Mouse (Mus musculus) heart, embryonic 15.5 days (tissue): ENCODE results near the gene Kcnj8. TPM values are rescaled to one million over a fixed set of nuclear protein-coding genes. Genes with fewer than 3 reads are reported as not detected.
A peak's percentile ranks its signal among the peaks of the same experiment; 100 is the strongest.

ENCODE experiments used
- ATAC-seq: fragments of 200-750 bp; cut with Nextera tagmentation; replicated peaks from 2 replicates; pipeline ENCODE4 v1.8.0; 2017; ENCODE audit warnings: low read depth, moderate TSS enrichment; ENCODE audit not compliant: insufficient number of reproducible peaks, insufficient read depth, low FRiP score
- H3K27ac ChIP-seq: fragments of 300-500 bp; sonication (generic); 2 replicates; pipeline ENCODE4 v1.5.1; 2015; ENCODE audit warnings: mild to moderate bottlenecking, inconsistent platforms
- H3K27me3 ChIP-seq: fragments of 300-500 bp; sonication (generic); 2 replicates; pipeline ENCODE4 v1.6.1; 2015; ENCODE audit warnings: inconsistent platforms
- H3K36me3 ChIP-seq: fragments of 300-500 bp; sonication (generic); 2 replicates; pipeline ENCODE4 v1.6.1; 2015; ENCODE audit warnings: mild to moderate bottlenecking, inconsistent platforms
- H3K4me1 ChIP-seq: fragments of 300-500 bp; sonication (generic); replicated peaks from 2 replicates; pipeline ENCODE4 v1.6.1; 2015; ENCODE audit warnings: inconsistent platforms
- H3K4me2 ChIP-seq: fragments of 300-500 bp; sonication (generic); 2 replicates; pipeline ENCODE4 v1.6.1; 2015; ENCODE audit warnings: inconsistent platforms, mild to moderate bottlenecking, moderate library complexity
- H3K4me3 ChIP-seq: fragments of 300-500 bp; sonication (generic); 2 replicates; pipeline ENCODE4 v1.5.1; 2015; ENCODE audit warnings: mild to moderate bottlenecking, inconsistent platforms
- H3K9ac ChIP-seq: fragments of 300-500 bp; sonication (generic); 2 replicates; pipeline ENCODE4 v1.6.1; 2015; ENCODE audit warnings: mild to moderate bottlenecking, inconsistent platforms
- H3K9me3 ChIP-seq: fragments of 300-500 bp; sonication (generic); replicated peaks from 2 replicates; pipeline ENCODE4 v1.6.1; 2016; ENCODE audit warnings: inconsistent platforms
- WGBS: fragments of 180-500 bp; shearing (Covaris S2); methylation state at CpG from one replicate; pipeline ENCODE4 v1.1.7; 2015; ENCODE audit warnings: mixed read lengths; 5-methylcytosine and 5-hydroxymethylcytosine counted together
- polyA plus RNA-seq: library from polyadenylated mRNA; unstranded; fragments of >200 nt; fragmentation: Nextera tagmentation; extraction: Ambion mirVana; gene quantifications from 2 replicates; pipeline ENCODE4 v1.2.1, GENCODE M21; 2015

The Kcnj8 gene
- polyA plus RNA-seq, 1 experiment from 2014 or later = 16.1 TPM

DNA sequence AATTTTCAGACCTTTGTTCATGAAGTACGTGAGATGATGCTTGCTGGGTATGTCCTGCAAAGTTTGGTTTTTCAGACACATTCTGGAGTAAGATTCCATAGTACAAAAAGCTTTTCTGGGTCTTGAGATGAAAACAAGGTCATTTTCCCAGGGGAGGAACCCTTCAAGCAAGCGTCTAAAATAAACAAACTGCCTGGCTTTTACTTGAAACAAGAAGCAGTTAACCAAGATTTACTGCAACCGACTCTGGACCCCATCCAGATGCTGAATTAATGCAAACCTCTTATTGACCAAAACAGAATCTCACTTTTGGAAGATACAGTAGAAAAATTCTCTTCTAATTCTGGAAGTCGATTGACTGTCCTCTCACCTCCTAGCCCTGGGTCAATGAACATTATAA, 20.5 kb downstream of the Kcnj8 start:
- H3K27me3 ChIP-seq = no peaks in the 10 kb centered on the region
- no peak overlapping the region for H3K9ac ChIP-seq
- no peak overlapping the region for H3K4me3 ChIP-seq
- no peak overlapping the region for H3K27ac ChIP-seq
- H3K4me1 ChIP-seq = 0 out of 2 replicates have a peak, but pooled peaks cover 7% of the 10 kb centered on the region
- 55% methylated on average over 4 of the region's 4 CpGs for WGBS
- no peaks in the 10 kb centered on the region for H3K36me3 ChIP-seq
- no peak for ATAC-seq
- no peak overlapping the region for H3K4me2 ChIP-seq
- H3K9me3 ChIP-seq = no peaks in the 10 kb centered on the region

DNA sequence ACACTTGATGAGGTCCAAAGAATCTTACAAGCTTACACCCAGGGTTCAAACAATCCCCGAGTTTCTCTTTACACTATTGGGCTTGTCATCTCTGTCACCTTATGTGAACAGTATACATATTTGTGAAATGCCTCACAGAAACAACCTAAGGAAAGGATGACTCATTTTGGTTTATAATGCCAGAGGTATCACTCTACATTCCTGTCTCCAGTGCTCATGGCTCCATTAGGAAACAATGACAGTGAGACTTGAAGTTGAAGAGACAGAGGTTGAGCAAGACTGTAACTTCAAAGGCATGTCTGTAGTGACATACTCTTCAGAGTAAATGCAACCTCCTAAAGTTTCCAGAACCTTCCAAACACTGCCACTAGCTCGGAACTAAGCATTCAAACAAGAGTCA, 23.0 kb downstream of the Kcnj8 start:
- Histone ChIP-seq H3K4me3 (no peak overlapping the region), H3K27me3 (no peaks in the 10 kb centered on the region), H3K4me2 (no peak overlapping the region), H3K27ac (no peak overlapping the region), H3K4me1 (peaks cover 12% of the 10 kb centered on the region), H3K9me3 (no peaks in the 10 kb centered on the region), H3K36me3 (no peaks in the 10 kb centered on the region), H3K9ac (no peak overlapping the region)
- no peak for ATAC-seq
- 70% methylated on average over 2 of the region's 2 CpGs for WGBS

DNA sequence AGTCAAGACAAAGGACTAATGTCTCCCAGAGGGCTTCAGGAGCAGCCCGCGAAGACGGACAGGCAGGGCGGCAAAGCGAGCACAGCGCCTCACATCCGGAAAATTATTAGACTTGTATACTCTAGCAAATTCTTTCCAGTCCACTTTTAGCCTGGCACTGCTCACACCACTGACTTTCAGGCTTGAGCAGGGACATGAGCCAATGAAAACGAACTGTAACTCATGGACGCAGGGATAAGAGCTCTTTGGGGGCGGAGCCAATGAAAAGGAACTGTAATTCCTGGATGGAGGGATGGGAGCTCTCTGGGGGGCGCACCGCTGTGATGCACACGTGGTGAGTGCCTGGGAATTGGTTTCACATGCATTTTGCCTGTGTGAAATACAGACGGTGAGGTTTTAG, 26.3 kb downstream of the Kcnj8 start:
- no peak overlapping the region for H3K4me3 ChIP-seq
- peak; percentile 74 for ATAC-seq

DNA sequence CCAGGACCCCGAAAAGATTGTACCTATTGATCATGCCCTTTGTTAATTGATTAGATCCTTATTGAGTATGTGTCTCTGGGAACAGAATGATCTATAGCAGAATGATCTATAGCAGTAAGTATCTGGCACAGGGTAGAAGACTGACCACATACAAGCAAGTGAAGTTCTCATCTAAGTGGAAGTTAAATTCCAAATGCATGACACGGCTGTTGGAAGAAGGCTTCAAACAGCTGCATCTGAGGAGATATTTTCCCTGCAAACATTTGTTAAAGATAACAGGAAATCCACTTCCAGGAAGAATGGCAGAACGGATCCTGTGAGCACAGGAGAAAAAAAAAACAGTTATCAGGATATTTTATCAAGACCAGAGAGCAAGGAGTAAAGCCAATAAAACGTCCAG, 27.8 kb downstream of the Kcnj8 start:
- Histone ChIP-seq H3K9ac (no peak overlapping the region), H3K27me3 (no peaks in the 10 kb centered on the region), H3K9me3 (no peaks in the 10 kb centered on the region), H3K4me3 (no peak overlapping the region), H3K4me2 (no peak overlapping the region), H3K36me3 (no peaks in the 10 kb centered on the region), H3K27ac (no peak overlapping the region), H3K4me1 (peaks cover 6% of the 10 kb centered on the region)
- WGBS = 58% methylated on average over 4 of the region's 4 CpGs
- ATAC-seq = no peak

More for the DNA sequence above, 26.3 kb downstream of the Kcnj8 start:
- Histone ChIP-seq H3K27ac (peak overlapping the region; percentile 24), H3K4me2 (peak overlapping the region; percentile 34), H3K9ac (no peak overlapping the region), H3K4me1 (peaks cover 6% of the 10 kb centered on the region), H3K9me3 (no peaks in the 10 kb centered on the region), H3K36me3 (no peaks in the 10 kb centered on the region), H3K27me3 (no peaks in the 10 kb centered on the region)
- WGBS = 44% methylated on average over 14 of the region's 14 CpGs

DNA sequence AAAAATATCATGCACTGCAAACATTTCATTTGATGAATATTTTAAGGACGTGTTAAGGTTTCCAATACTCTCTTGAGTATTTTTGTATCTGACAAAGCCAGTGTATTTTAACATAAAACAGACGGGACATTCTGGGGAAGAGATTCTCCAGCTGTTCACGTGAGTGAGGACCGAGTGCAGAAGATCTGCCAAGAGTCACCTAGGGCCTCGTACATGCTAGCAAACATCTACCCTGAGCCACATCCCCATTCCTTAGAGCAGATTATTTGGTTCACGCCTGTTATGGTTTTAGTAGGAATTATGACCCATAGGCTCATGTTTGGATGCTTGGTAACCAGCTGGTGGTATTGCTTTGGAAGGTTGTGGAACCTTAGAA, 28.6 kb downstream of the Kcnj8 start:
- Histone ChIP-seq H3K36me3 (no peaks in the 10 kb centered on the region), H3K9me3 (no peaks in the 10 kb centered on the region), H3K4me1 (peaks cover 6% of the 10 kb centered on the region), H3K4me2 (no peak overlapping the region), H3K4me3 (no peak overlapping the region), H3K27me3 (no peaks in the 10 kb centered on the region), H3K27ac (no peak overlapping the region), H3K9ac (no peak overlapping the region)
- WGBS = 67% methylated on average over 6 of the region's 6 CpGs
- ATAC-seq = no peak

DNA sequence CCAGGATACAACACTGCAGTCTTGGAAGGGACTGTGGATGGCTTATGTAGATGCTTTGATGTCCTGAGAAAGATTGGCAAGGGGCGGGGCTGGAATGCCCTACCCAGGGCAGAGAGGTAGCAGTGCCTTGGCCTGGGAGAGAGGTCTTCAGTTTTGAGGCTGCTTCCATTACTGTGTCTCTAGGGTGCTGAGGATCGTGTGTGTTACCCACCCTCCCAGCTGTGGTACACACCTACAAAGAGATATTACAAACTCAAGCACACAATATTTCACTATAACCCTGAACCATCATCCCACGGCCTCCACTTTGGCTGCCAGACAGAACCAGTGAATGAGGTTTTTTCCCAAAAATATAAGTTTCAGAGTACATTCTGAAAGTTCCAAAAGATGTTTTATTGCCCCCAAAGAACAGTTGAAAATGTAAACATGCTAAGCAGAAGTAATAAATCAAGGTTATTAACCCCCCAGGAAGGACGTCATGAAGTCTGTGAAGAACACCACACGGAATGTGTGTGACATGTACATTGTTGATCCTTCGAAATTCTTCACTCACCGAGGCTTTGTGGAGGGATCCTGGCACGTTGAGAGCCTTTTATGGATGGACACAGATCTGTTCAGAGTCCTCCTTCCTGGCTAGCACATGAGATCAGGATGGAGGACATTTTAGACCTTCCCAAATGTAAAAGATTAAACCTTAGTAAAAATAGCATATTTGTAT, 29.2 kb downstream of the Kcnj8 start:
- WGBS = 69% methylated on average over 8 of the region's 8 CpGs
- H3K27ac ChIP-seq = no peak overlapping the region

DNA sequence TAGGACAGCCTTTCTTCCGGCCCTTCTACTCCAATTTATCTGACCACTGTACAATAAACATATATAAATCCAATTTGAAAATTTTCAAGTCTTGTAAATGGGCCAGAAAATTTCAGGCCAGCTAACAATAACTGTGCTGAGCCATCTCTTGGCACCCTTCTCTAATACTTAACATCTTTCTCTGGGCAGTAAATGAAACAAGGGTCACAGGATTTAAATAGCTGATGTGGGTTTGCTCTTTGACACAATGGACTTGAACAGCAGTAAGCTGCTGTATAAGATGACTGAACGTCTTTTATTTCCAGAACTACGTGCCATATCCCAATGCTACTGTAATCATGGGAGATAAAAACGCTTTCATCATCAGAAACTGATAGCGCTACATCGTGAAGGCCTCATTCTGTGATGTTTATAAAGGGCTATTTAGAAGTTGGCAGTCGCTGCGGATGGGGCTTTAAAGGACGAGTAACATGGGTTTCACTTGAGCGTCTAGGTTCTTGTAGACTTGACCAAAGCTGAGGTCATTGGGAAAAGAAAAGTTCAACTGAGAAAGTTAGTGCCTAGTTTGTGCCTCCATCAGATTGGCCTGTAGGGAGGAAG, 30.8 kb downstream of the Kcnj8 start:
- Histone ChIP-seq H3K9ac (no peak overlapping the region), H3K9me3 (no peaks in the 10 kb centered on the region), H3K4me3 (no peak overlapping the region), H3K4me2 (no peak overlapping the region), H3K27me3 (no peaks in the 10 kb centered on the region), H3K36me3 (no peaks in the 10 kb centered on the region), H3K4me1 (peaks cover 6% of the 10 kb centered on the region), H3K27ac (no peak overlapping the region)
- ATAC-seq = no peak
- WGBS = 62% methylated on average over 10 of the region's 10 CpGs

More for the DNA sequence above, 29.2 kb downstream of the Kcnj8 start:
- Histone ChIP-seq H3K4me1 (peaks cover 6% of the 10 kb centered on the region), H3K36me3 (no peaks in the 10 kb centered on the region), H3K9me3 (no peaks in the 10 kb centered on the region), H3K4me2 (no peak overlapping the region), H3K9ac (no peak overlapping the region), H3K27me3 (no peaks in the 10 kb centered on the region), H3K4me3 (no peak overlapping the region)
- no peak for ATAC-seq

DNA sequence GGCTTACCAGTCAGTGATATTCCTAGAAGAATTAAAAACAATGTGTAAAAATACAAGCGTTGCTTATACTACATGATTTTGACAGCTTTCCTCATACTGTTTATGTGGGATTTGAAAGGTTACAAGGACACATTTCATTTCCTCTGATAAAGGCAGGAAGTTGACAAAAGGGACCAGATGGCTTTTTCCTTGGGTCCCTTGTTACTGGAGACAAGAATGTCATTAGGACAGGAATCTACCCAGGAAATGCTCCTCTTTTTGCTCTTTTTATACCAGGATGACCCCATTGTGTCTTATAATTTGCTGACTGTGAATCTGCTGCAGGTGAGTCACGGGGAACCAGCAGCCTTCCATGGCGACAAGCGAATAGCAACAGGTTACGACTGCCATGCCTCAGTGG, 31.3 kb downstream of the Kcnj8 start:
- WGBS = 71% methylated on average over 5 of the region's 5 CpGs
- peaks cover 4% of the 10 kb centered on the region for H3K4me1 ChIP-seq

DNA sequence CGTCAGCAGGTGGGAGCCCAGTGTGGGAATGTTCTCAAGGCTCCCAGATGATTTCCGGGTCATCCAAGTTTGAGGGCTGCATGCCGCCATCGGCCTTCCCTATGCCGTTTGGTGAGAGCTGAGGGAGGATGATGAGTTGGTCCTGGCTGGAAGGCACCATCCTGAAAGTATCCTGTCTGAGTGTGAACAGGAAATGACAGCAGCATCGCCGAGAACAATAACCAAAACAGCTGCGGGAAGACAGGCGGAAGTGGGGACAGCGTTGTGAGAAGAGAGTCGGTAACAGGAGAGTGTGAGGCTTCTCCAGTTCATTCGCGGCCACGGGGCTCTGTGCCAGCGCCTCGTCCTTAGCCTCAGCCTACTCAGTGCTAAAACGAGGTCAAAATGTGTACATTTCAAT, 32.9 kb downstream of the Kcnj8 start:
- Histone ChIP-seq H3K4me2 (no peak overlapping the region), H3K4me1 (no peaks in the 10 kb centered on the region; the same call in 1 of the 2 replicates), H3K27me3 (no peaks in the 10 kb centered on the region), H3K9me3 (no peaks in the 10 kb centered on the region), H3K27ac (peak overlapping the region; percentile 37), H3K9ac (no peak overlapping the region), H3K4me3 (no peak overlapping the region), H3K36me3 (no peaks in the 10 kb centered on the region)
- WGBS = 50% methylated on average over 17 of the region's 17 CpGs
- peak; percentile 18; the same call in 1 of the 2 replicates for ATAC-seq

More for the DNA sequence above, 31.3 kb downstream of the Kcnj8 start:
- Histone ChIP-seq H3K9ac (no peak overlapping the region), H3K4me2 (no peak overlapping the region), H3K27me3 (no peaks in the 10 kb centered on the region), H3K27ac (peak overlapping the region; percentile 17; the same call in 1 of the 2 replicates), H3K36me3 (no peaks in the 10 kb centered on the region), H3K9me3 (no peaks in the 10 kb centered on the region), H3K4me3 (no peak overlapping the region)
- ATAC-seq = no peak

DNA sequence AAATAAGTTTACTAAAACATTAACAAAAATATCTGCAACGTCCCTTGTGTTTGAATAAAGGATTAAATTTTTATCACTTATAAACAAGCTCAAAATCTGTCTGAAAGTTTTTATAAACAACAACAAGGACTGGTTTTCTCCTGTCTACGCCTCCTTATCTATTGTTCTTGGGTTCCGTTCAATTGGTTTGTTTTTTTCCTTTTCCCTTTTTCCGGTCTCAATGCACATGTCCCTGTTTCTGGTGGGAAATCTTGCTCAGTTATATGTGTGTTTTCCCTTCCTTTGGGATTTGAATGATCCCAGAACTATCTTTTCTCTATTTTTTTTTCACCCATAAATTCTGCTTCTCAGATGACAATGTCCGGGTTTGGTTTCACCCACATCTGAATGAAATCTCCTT, 38.0 kb downstream of the Kcnj8 start:
- Histone ChIP-seq H3K4me3 (no peak overlapping the region), H3K4me2 (no peak overlapping the region), H3K9me3 (no peaks in the 10 kb centered on the region), H3K36me3 (no peaks in the 10 kb centered on the region), H3K9ac (no peak overlapping the region), H3K27me3 (no peaks in the 10 kb centered on the region), H3K27ac (peak overlapping the region; percentile 1; the same call in 1 of the 2 replicates), H3K4me1 (peaks cover 2% of the 10 kb centered on the region)
- WGBS = 62% methylated on average over 5 of the region's 5 CpGs
- ATAC-seq = no peak

DNA sequence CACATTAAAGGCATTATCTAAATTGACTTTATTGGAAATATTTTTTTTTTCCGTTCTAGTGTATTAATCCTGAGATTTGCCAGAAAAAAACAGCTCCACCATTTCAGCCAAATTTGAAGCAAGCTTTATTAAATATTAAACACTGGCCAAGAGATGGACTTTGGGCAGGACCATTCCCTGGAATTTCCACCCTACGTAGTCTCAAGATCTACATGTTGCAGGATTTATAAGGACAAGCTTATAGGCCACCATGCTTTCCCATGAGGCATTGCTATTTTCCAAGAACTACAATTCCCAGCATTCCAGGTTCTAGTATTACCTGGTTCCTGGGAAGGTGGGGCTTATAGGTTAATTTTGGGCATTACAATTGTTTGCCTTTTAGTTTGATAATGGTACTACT, 38.7 kb downstream of the Kcnj8 start:
- Histone ChIP-seq H3K9ac (no peak overlapping the region), H3K4me1 (peaks cover 2% of the 10 kb centered on the region), H3K27me3 (no peaks in the 10 kb centered on the region), H3K9me3 (no peaks in the 10 kb centered on the region), H3K4me2 (no peak overlapping the region), H3K36me3 (no peaks in the 10 kb centered on the region), H3K4me3 (no peak overlapping the region), H3K27ac (peak overlapping the region; percentile 63; the same call in 1 of the 2 replicates)
- 87% methylated on average over 2 of the region's 2 CpGs for WGBS
- ATAC-seq = no peak

DNA sequence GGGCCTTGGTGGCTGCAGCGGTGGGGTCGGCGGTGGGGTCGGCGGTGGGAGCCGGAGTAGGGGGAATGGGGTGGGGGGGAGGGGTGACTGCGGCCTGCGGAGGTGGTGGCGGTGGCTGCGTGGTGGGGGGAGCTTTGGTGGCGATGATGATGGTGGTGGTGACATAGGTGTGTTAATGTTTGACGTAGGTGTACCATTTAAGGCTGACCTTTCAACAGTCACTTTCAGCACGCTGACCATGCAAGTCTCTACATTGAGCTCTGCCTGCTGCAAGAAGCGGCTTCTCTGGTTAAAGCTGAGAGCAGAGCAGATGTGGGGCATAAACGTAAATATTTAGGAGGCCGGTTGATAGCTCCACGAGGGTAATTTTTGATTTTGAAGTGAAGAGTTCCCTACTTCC, 39.3 kb downstream of the Kcnj8 start:
- no peaks in the 10 kb centered on the region for H3K36me3 ChIP-seq
- 91% methylated on average over 17 of the region's 17 CpGs for WGBS
- no peak overlapping the region for H3K4me3 ChIP-seq
- H3K27ac ChIP-seq = no peak overlapping the region
- no peaks in the 10 kb centered on the region for H3K27me3 ChIP-seq
- no peak overlapping the region for H3K9ac ChIP-seq
- no peak for ATAC-seq
- no peaks in the 10 kb centered on the region for H3K9me3 ChIP-seq
- H3K4me1 ChIP-seq = peaks cover 2% of the 10 kb centered on the region
- H3K4me2 ChIP-seq = no peak overlapping the region
